Comparison of ENCODE assay signal across 8 mouse cellular contexts in genomic region chr1:185203196-185203908, GRCm38 (mm10). TPM values are rescaled to one million over a fixed set of nuclear protein-coding genes. Genes with fewer than 3 reads are reported as not detected.
DNase-seq lines count a peak whose midpoint lies in the region; ATAC-seq and TF ChIP-seq lines count a peak whose summit lies in the region.

No protein-coding gene starts in this region.

- peak overlapping the region; percentile 91 for H3K4me2 ChIP-seq in forebrain, embryonic 14.5 days (ENCODE audit: low read length)
- peak overlapping the region; percentile 97 for H3K4me2 ChIP-seq in intestine, embryonic 14.5 days (ENCODE audit: low read length)
- peak overlapping the region; percentile 94 for H3K4me2 ChIP-seq in neural tube, embryonic 14.5 days (ENCODE audit: low read depth, low read length)

- H3K4me1 ChIP-seq in forebrain, embryonic 14.5 days (ENCODE audit: control insufficient read depth, insufficient read depth, low read length), result peaks cover 9% of the 10 kb centered on the region
- peaks cover 11% of the 10 kb centered on the region for H3K4me1 ChIP-seq in intestine, embryonic 14.5 days (replicated peaks; ENCODE audit: control insufficient read depth, insufficient read depth, low read length)
- H3K4me1 ChIP-seq in neural tube, embryonic 14.5 days (ENCODE audit: control insufficient read depth, insufficient read depth, low read length), result peaks cover 17% of the 10 kb centered on the region

- H3K27me3 ChIP-seq in forebrain, embryonic 14.5 days (replicated peaks; ENCODE audit: control insufficient read depth, insufficient read depth, low read length), result no peaks in the 10 kb centered on the region
- H3K27me3 ChIP-seq in intestine, embryonic 14.5 days (replicated peaks; ENCODE audit: control insufficient read depth, insufficient read depth, low read length), result no peaks in the 10 kb centered on the region
- no peaks in the 10 kb centered on the region for H3K27me3 ChIP-seq in neural tube, embryonic 14.5 days (ENCODE audit: control insufficient read depth, insufficient read depth, low read length)

- no peak for DNase-seq in gastrocnemius, adult 2 months
- DNase-seq in gastrocnemius, adult 8-10 months (ENCODE audit: low spot score in 2 of 2), result no peak
- DNase-seq in cerebellum, adult 11-12 months, result peak; percentile 31
- peak; percentile 33 for DNase-seq in forebrain, embryonic 14.5 days (ENCODE audit: low spot score)
- peak; percentile 66 for DNase-seq in intestine, embryonic 14.5 days (ENCODE audit: low spot score)
- DNase-seq in lung, adult 18-20 months, result peak; percentile 52 to 65
- DNase-seq in spleen, adult 18-20 months, result no peak

- H3K4me3 ChIP-seq in gastrocnemius, adult 2 months, result peak overlapping the region; percentile 94
- H3K4me3 ChIP-seq in forebrain, embryonic 14.5 days (ENCODE audit: low read depth, low read length), result peak overlapping the region; percentile 87
- H3K4me3 ChIP-seq in intestine, embryonic 14.5 days (ENCODE audit: low read depth, low read length), result peak overlapping the region; percentile 93
- H3K4me3 ChIP-seq in neural tube, embryonic 14.5 days (ENCODE audit: low read depth, low read length), result peak overlapping the region; percentile 89

- 0 out of 2 replicates have a peak, but pooled peaks cover 6% of the 10 kb centered on the region for H3K36me3 ChIP-seq in forebrain, embryonic 14.5 days (ENCODE audit: control insufficient read depth, insufficient read depth, low read length)
- no peaks in the 10 kb centered on the region for H3K36me3 ChIP-seq in intestine, embryonic 14.5 days (ENCODE audit: control insufficient read depth, insufficient read depth, low read length)
- H3K36me3 ChIP-seq in neural tube, embryonic 14.5 days (ENCODE audit: control insufficient read depth, insufficient read depth, low read length), result no peaks in the 10 kb centered on the region

- TF ChIP-seq CTCF in gastrocnemius, adult 2 months (IDR thresholded peaks at IDR 0.05), result no peak

- intact Hi-C loops in gastrocnemius, adult 2 months (cut with DNase I), result no loop called here

- H3K27ac ChIP-seq in gastrocnemius, adult 2 months, result peak overlapping the region; percentile 96
- 0 out of 2 replicates have a peak overlapping the region, but pooled peaks have one; percentile 10 for H3K27ac ChIP-seq in forebrain, embryonic 14.5 days (ENCODE audit: low read depth, low read length)
- H3K27ac ChIP-seq in intestine, embryonic 14.5 days (ENCODE audit: low read depth), result peak overlapping the region; percentile 69
- peak overlapping the region; percentile 55 for H3K27ac ChIP-seq in neural tube, embryonic 14.5 days (ENCODE audit: low read depth, low read length)

- peak overlapping the region; percentile 92 for H3K9ac ChIP-seq in forebrain, embryonic 14.5 days (ENCODE audit: low read length)
- peak overlapping the region; percentile 84 for H3K9ac ChIP-seq in intestine, embryonic 14.5 days (ENCODE audit: low read length)
- peak overlapping the region; percentile 92 for H3K9ac ChIP-seq in neural tube, embryonic 14.5 days (replicated peaks; ENCODE audit: low read depth, low read length)

- H3K9me3 ChIP-seq in forebrain, embryonic 14.5 days (replicated peaks; ENCODE audit: control insufficient read depth, low read length), result no peaks in the 10 kb centered on the region
- H3K9me3 ChIP-seq in intestine, embryonic 14.5 days (ENCODE audit: control insufficient read depth, low read length), result no peaks in the 10 kb centered on the region
- H3K9me3 ChIP-seq in neural tube, embryonic 14.5 days (ENCODE audit: control insufficient read depth, low read length), result no peaks in the 10 kb centered on the region

- 0 out of 2 replicates have a peak, but pooled peaks have one; percentile 1 for ATAC-seq in forebrain, embryonic 14.5 days
- no peak for ATAC-seq in intestine, embryonic 14.5 days (replicated peaks; ENCODE audit: low FRiP score, low TSS enrichment, low read depth)
- ATAC-seq in neural tube, embryonic 14.5 days (ENCODE audit: low read depth), result 0 out of 2 replicates have a peak, but pooled peaks have one; percentile 0

- 2% methylated on average over 23 of the region's 23 CpGs for WGBS in forebrain, embryonic 14.5 days
- 3% methylated on average over 23 of the region's 23 CpGs for WGBS in intestine, embryonic 14.5 days
- WGBS in neural tube, embryonic 14.5 days, result 4% methylated on average over 23 of the region's 23 CpGs

RNA-seq across cellular contexts. Expression of gene Rab3gap2, which starts 0.6 kb away (rescaled TPM):
- 10 to 100 TPM; 18.1 to 18.5 TPM for total RNA-seq in gastrocnemius, adult 2 months (2021)
- total RNA-seq in gastrocnemius, adult 8-10 months (2022), result 10 to 100 TPM; 17.5 to 20.7 (median 17.7) TPM
- polyA plus RNA-seq in forebrain, embryonic 14.5 days (2014; fragmentation: Nextera tagmentation; extraction: Ambion mirVana), result 18.2 and 22.9 TPM in 2 replicates
- polyA plus RNA-seq in intestine, embryonic 14.5 days (2014; fragmentation: Nextera tagmentation; extraction: Ambion mirVana), result 26.1 and 29.8 TPM in 2 replicates
- polyA plus RNA-seq in neural tube, embryonic 14.5 days (2014; fragmentation: Nextera tagmentation; extraction: Ambion mirVana), result 31.5 and 34.9 TPM in 2 replicates

Comparison
In these comparisons a context has a peak if more than half of its experiments do, and no peak if none do; other contexts are left out.
1. DNase-seq: peak in cerebellum, adult 11-12 months (single experiment), forebrain, embryonic 14.5 days (single experiment), intestine, embryonic 14.5 days (single experiment) and lung, adult 18-20 months (2 of 2); none in gastrocnemius, adult 2 months (single experiment), gastrocnemius, adult 8-10 months (0 of 2) and spleen, adult 18-20 months (0 of 2).
2. H3K27ac ChIP-seq: peak in every context shown above with its lines; median percentile 96 in gastrocnemius, adult 2 months; 69 in intestine, embryonic 14.5 days; 55 in neural tube, embryonic 14.5 days; 10 in forebrain, embryonic 14.5 days.
3. Peak in every context shown above with its lines, with median percentiles within 50 percentile points of each other: H3K4me3 ChIP-seq, H3K4me2 ChIP-seq and H3K9ac ChIP-seq.